Mouse (Mus musculus) embryonic fibroblast, embryonic 13.5 days (primary cell): ENCODE measurements around the gene Ltc4s.

Source experiments
- CTCF ChIP-seq: IDR thresholded peaks from 2 replicates; pipeline ENCODE4 v1.5.1; 2011; ENCODE audit warnings: mild to moderate bottlenecking, control low read depth, low read length, moderate library complexity, borderline replicate concordance; ENCODE audit not compliant: insufficient read depth
- POLR2A ChIP-seq: IDR thresholded peaks from 2 replicates; pipeline ENCODE4 v1.6.1; 2011; ENCODE audit warnings: low read depth, mild to moderate bottlenecking, control low read depth, low read length, moderate library complexity

DNA sequence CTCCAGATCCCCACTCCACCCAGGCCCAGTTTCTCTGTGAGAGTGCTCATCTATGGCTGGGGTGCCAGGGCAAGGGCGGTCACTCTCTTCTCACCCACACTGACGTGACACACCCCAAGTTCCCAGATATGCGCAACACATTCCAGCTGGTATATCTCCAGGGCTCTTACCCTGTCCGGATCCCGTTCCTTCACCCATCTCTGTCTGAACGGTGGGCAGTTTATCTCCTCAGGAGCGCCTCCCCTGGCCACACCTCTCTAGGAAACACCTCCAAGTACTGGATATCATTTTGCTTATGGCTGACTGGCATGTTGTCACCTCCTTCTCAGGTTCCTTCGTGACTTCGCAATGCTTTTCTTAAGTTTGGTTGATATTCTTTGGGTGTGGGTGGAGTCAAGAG is 22.8 kb downstream of the Ltc4s start:
- no peak for TF ChIP-seq CTCF
- TF ChIP-seq POLR2A = no peak
